Mouse (Mus musculus) hematopoietic multipotent progenitor cell, adult 10-12 weeks (in vitro differentiated cells): ENCODE results near the gene H2-Ab1. TPM values are rescaled to one million over a fixed set of nuclear protein-coding genes. Genes with fewer than 3 reads are reported as not detected.

ENCODE experiments used
- polyA plus RNA-seq: library from polyadenylated mRNA; stranded (reverse); fragments of >175 nt; gene quantifications from 2 replicates; pipeline ENCODE4 v1.2.3, GENCODE M21; 2012; ENCODE audit warnings: low replicate concordance

H2-Ab1 gene
- 1,724 and 6,143 TPM in 2 replicates for polyA plus RNA-seq

GRCm38 (mm10) chr17:34257594-34258375, at the start of gene H2-Ab1:
H2-Ab1 (plus strand) TSS chr17:34257689.

GRCm38 (mm10) chr17:34238706-34239105, 18.8 kb upstream of the H2-Ab1 start, which contains the start of gene H2-Ob:
H2-Ob (plus strand) TSS chr17:34238903.

GRCm38 (mm10) chr17:34287648-34288047, 30.2 kb downstream of the H2-Ab1 start, which contains the start of gene H2-Aa:
H2-Aa (minus strand) TSS chr17:34287823.

GRCm38 (mm10) chr17:34305380-34306030, 48.0 kb downstream of the H2-Ab1 start, which contains the start of gene H2-Eb1:
H2-Eb1 (plus strand) TSS chr17:34305867.

Other genes with a start within 250 kb of the H2-Ab1 start
- gene Ring1, start 233.0 kb upstream of the H2-Ab1 start, polyA plus RNA-seq, result 49.6 and 111 TPM in 2 replicates
- gene H2-Ke6, start 229.6 kb upstream of the H2-Ab1 start, polyA plus RNA-seq, result 67.5 and 266 TPM in 2 replicates
- 46.1 and 74.3 TPM in 2 replicates for gene Slc39a7, start 226.0 kb upstream of the H2-Ab1 start, polyA plus RNA-seq
- gene Rxrb, start 225.9 kb upstream of the H2-Ab1 start, polyA plus RNA-seq, result 155 and 353 TPM in 2 replicates
- 14.4 and 54.0 TPM in 2 replicates for gene Col11a2, start 218.3 kb upstream of the H2-Ab1 start, polyA plus RNA-seq
- gene H2-Oa, start 165.3 kb upstream of the H2-Ab1 start, polyA plus RNA-seq, result 55.1 and 259 TPM in 2 replicates
- 140 and 479 TPM in 2 replicates for gene H2-DMa, start 138.1 kb upstream of the H2-Ab1 start, polyA plus RNA-seq
- 377 and 424 TPM in 2 replicates for gene Brd2, start 135.1 kb upstream of the H2-Ab1 start, polyA plus RNA-seq
- gene H2-DMb2, start 114.4 kb upstream of the H2-Ab1 start, polyA plus RNA-seq, result 454 and 462 TPM in 2 replicates
- 22.9 and 41.1 TPM in 2 replicates for gene H2-DMb1, start 104.6 kb upstream of the H2-Ab1 start, polyA plus RNA-seq
- 74.5 and 112 TPM in 2 replicates for gene Tap1, start 70.1 kb upstream of the H2-Ab1 start, polyA plus RNA-seq
- 85.6 and 98.9 TPM in 2 replicates for gene Psmb9, start 69.9 kb upstream of the H2-Ab1 start, polyA plus RNA-seq
- 348 and 445 TPM in 2 replicates for gene Psmb8, start 60.0 kb upstream of the H2-Ab1 start, polyA plus RNA-seq
- 148 and 211 TPM in 2 replicates for gene Tap2, start 54.2 kb upstream of the H2-Ab1 start, polyA plus RNA-seq
- 44.0 and 80.9 TPM in 2 replicates for gene H2-Ob, start 18.8 kb upstream of the H2-Ab1 start, polyA plus RNA-seq
- 100 and 954 TPM in 2 replicates for gene H2-Aa, start 30.1 kb downstream of the H2-Ab1 start, polyA plus RNA-seq
- 222 and 457 TPM in 2 replicates for gene H2-Eb1, start 48.2 kb downstream of the H2-Ab1 start, polyA plus RNA-seq
- 0.24 and 0.89 TPM in 2 replicates for gene H2-Eb2, start 68.0 kb downstream of the H2-Ab1 start, polyA plus RNA-seq
- 1.8 and 2.0 TPM in 2 replicates for gene Btnl2, start 97.1 kb downstream of the H2-Ab1 start, polyA plus RNA-seq
- gene Btnl1, start 119.4 kb downstream of the H2-Ab1 start, polyA plus RNA-seq, result not detected in 2 replicates
- 0.70 and 1.7 TPM in 2 replicates for gene BC051142, start 141.1 kb downstream of the H2-Ab1 start, polyA plus RNA-seq
- 0.16 and 0.49 TPM in 2 replicates for gene Btnl4, start 219.6 kb downstream of the H2-Ab1 start, polyA plus RNA-seq